Mouse (Mus musculus): ENCODE data around the gene Gstt3.

- TF ChIP-seq CTCF (IDR thresholded peaks at IDR 0.05; ENCODE audit: extremely low read depth, insufficient read depth, insufficient read length, insufficient replicate concordance) (no peak), POLR2A (IDR thresholded peaks at IDR 0.05; ENCODE audit: low read depth, low read length) (no peak)
Observed at GRCm38 (mm10) chr10:75760311-75760710, 20.9 kb downstream of the Gstt3 start.
